Mouse (Mus musculus): ENCODE data around the gene BC016579.

The BC016579 gene

DNA sequence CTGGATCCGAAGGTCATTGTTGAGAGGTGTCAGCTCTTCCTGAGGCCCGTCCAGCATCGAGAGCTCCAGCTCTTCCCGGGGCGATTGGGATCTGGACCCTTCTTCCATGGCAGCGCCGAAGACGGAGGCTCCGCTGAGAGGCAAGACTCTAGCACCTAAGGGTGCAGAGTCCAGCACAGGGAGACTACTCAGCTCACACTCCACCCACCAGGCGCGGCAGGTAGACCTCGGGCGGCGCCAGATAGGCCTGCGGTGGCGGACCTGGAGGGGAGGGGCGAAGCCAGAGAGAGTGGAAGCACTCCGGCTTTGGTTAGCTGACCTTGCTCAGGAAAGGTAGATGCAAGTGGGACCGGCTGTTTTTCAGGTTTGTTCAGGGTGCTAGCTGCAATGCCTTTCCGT is at the start of gene BC016579:
TSS of gene BC016579 (minus strand) at position 135 of the 399 bp plus-strand sequence.
- peak; percentile 24; the same call in 1 of the 2 replicates for ATAC-seq (ENCODE audit: insufficient number of reproducible peaks, low FRiP score, low TSS enrichment)

DNA sequence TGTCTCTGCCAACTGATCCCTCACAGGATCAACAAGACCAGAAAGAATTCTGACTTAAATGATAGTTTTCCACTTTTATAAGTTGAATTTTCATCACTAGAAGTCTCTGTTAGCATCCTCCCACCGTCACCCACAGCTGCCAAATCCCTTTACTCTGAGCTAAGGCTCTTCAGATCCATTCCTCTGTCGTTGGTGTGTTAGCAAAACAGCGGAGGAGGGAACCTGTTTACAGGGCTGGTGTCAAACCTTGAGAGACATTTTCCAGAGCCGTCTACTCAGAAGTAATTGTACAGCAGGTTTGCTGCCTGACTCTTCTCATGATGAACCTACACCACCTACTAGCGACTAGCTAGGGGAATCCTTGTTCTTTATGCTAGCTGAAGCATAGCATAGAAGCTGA is 45.4 kb upstream of the BC016579 start:
- no peak for ATAC-seq (ENCODE audit: insufficient number of reproducible peaks, low FRiP score, low TSS enrichment)

DNA sequence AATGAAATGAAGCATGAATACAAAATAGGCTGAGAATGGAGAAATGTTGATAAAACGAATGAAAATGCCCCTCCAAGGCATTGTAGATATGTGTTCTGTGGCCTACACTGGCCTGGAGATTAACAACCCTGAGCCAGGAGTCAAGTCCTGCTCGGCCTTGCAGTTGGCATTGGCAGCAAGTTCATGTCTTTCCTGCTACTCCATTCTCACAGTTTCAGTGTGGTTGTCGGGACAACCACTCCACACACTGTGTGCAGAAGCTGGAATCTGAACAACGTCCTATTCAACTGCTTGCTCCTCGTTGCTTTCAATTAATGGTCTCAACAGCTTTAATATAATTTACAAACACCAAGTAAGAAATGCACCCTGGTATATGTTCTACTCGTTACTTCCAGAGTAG is 44.1 kb upstream of the BC016579 start:
- ATAC-seq (ENCODE audit: insufficient number of reproducible peaks, low FRiP score, low TSS enrichment): no peak

DNA sequence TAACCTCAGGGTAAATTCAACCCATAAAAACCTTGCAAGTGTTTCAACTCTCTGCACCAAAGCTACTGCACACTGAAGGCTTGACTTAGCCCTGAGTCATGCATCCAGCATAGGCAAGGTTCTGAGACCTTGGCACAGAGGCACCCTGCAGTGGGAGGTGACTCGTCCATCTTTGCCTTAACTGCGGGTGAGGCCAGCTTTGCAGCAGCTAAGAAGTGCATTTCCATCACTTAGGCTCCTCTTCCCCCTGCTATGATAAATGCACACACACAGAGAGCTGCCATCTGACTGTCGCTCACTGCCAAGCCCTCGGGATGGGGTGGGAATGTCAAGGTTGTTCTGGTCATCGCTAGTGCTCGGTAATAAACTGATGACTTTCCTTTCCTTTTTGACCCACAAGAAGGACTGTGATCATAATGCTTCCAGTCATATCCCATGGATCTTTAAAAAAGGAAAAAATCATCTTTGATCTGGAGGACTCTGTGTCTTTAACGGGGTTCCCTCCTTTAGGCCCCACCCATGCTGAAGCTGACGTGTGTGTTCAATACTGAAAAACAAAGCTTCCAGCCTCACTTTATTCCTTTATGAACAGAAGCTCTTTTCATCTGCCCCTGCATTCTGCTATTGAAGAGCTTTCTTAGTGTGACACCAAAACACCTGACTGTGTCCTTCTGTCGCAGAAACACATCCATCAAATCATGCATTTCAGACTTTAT is 41.7 kb upstream of the BC016579 start:
- ATAC-seq (ENCODE audit: insufficient number of reproducible peaks, low FRiP score, low TSS enrichment): peak; percentile 92

DNA sequence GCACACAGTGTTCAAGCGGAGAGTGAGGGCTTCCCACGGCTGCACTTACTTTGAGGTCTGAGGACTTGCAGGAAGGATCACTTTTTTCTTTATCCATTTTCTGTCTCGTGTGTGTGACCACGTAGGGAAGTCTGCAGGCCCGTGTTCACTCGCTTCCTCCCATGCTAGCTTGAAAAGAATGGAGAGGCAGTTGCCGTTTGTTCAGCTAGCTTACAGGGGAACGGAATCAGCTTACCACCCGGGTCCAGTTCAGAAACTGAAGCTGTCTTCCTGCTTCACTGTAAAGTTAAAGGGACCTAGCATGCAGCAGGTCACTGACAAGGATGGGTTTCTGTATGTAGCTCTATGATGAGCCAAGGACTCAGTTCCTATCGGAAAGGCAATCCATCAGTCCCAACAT is 39.7 kb upstream of the BC016579 start, which contains the start of gene Tmprss7:
TSS of gene Tmprss7 (minus strand) at position 101 of the 400 bp plus-strand sequence.
- no peak for ATAC-seq (ENCODE audit: insufficient number of reproducible peaks, low FRiP score, low TSS enrichment)

DNA sequence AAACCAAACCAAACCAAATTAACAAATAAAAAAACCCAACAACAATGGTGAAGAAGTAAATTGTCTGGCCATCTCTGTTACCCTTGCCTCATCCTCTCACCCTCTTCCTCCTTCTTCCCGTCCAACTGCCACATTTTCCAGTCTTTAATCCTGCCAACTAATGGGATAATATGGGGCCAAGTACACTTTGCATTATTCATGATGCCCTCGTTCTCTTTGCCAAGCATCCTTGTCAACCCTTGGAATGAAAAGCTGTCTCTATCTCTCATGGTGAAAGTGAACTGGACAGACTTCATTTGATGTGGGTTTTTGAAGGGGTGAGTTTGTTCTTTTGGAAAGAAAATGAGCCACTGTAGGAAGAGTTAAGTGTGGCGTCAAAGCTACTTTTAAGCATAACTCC is 39.0 kb upstream of the BC016579 start:
- no peak for ATAC-seq (ENCODE audit: insufficient number of reproducible peaks, low FRiP score, low TSS enrichment)

DNA sequence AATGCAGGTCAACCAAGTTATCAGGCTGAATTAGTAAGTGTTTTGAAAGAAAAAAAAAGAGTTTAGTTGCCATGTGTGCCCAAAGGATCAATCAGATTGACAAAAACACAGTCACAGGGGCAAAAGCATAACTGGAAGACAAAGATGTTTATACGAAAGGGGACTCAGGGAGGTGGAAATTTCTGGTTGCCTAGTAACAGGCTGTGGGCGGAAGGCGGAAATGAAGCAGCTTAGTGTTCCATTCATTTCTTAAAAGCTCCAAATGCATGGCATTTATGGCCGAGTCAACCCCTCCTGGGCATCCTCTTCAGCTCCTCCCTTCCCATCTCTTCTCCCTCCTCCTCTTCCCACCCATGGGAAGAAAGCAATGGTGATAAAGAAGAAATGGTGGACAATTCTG is 36.3 kb upstream of the BC016579 start:
- no peak for ATAC-seq (ENCODE audit: insufficient number of reproducible peaks, low FRiP score, low TSS enrichment)

DNA sequence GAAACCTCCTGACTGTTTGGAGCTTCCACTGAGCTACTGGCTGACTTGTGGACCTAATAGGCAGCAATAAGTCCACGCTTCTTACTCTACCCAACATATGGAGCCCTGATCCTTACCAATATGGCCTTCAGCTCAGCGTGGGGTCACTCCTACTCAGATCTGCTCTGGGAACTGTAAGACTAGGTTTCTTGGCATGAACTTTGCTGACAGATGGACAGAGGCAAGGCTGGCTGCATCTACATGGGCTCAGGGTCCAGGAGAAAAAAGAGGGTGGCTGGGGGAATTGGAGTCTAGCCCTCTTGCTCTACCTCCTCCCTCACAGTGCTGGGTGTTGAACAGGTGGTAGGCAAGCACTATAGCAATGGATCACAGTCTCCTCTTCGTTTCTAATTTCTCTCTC is 33.0 kb upstream of the BC016579 start:
- ATAC-seq (ENCODE audit: insufficient number of reproducible peaks, low FRiP score, low TSS enrichment): peak; percentile 91

DNA sequence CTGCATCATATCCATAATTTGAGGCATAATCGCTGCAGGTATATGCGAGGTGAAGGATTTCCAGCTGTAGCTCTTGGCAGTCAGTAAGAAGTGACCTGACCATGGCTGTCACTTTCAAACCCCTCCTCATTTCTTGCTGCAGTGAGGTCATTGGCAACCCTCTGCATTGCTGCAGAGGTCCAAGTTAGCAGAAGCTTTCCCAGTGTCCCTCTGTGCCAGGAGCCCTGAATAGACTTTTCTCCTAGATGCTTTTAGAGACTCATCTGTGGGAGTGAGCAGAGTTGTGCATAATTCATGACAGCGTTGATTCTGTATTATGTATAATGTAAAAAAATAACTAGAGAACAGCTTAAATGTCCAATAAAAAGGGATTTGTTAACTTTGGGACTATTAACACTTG is 31.4 kb upstream of the BC016579 start:
- ATAC-seq (ENCODE audit: insufficient number of reproducible peaks, low FRiP score, low TSS enrichment): no peak

DNA sequence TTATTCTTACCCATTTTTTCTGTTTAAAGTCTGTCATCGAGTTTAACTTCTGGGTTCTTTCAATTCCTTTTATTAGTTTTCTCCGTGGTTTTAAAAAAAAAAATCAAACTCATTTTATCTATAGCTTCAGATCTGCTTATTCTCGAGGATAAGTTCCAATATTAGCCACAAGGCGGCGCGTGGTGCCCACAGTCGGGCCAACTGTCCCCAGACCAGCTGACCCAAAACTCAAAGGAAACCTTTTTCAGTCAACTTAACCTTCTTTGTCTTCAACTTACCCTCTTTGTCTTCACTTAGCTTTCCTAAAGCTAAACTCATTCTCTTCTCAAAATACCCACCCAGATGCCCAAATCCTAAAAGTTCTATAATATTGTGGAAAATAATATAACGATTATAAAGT is 30.9 kb upstream of the BC016579 start:
- no peak for ATAC-seq (ENCODE audit: insufficient number of reproducible peaks, low FRiP score, low TSS enrichment)

DNA sequence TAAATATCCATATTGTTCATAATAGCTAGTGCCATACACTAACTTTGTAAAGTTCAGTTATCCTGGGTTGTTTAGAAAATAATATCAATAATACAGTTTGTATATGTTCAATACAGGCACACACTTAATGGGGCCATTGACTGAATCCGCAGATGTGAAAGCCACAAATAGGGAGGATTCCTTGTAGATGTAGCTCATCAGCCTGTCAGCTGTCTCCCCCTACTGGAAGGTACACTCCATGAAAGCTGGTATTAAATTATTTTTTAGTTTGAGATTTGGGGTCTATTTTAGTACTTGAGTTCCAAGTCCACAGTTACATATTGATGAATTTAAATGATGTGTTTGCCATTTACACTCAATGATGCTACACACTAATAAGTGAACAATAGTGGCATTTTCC is 22.6 kb upstream of the BC016579 start:
- no peak for ATAC-seq (ENCODE audit: insufficient number of reproducible peaks, low FRiP score, low TSS enrichment)

DNA sequence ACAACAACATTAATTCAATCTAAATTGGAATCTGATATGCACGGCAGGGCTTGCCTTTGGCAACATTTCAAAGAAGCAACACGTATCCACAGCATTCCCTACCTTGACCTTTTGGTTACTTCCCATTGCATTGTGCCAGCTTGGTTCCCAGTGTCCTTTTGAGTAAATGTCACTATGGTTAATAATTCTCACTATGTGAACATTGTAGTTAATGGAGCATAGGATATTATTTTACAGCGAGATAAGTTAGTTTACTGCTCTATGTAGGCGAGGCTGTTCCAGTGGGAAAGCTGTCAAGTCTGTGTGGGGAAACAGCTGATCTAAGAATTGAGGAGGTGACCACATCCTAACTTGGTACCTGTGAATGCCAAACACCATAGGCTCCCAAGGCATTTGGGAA is 16.1 kb upstream of the BC016579 start:
- ATAC-seq (ENCODE audit: insufficient number of reproducible peaks, low FRiP score, low TSS enrichment): no peak

DNA sequence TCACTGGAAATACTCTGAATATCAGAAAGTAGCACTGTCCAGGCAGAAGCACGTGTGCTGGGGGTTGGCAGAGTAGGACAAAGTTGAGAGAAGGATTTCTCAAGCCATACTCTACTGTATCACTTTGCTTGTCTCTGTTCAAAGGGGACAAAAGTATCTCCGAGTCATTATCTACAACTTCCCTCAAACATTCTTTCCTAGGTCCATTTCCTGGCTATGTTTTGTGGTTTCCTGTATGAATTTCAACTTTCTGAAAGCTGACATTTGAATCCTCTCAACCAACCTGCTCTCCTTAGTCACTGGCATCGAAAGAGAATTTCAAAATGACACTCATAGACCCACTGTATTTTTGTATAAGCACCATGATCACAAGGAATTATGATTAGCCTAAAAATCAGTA is 14.3 kb upstream of the BC016579 start:
- no peak for ATAC-seq (ENCODE audit: insufficient number of reproducible peaks, low FRiP score, low TSS enrichment)

DNA sequence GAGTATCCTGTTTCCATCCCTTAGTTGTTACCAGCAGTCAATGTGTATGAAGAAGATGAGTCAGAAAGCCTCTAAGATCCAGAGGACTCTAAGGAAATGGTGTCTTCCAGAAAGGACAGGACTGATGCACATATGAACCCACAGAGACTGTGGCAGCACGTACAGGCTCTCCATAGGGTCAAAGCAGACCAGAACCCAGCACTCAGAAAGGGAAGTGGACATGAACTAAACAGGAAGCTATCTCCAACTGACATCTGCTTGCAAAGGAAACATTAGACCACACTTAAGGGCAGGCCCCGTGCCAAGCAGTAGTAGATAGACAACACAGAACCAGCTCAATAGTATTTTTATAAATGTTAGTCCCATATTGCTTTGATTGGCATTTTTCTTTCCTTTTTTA is 12.3 kb upstream of the BC016579 start:
- no peak for ATAC-seq (ENCODE audit: insufficient number of reproducible peaks, low FRiP score, low TSS enrichment)

DNA sequence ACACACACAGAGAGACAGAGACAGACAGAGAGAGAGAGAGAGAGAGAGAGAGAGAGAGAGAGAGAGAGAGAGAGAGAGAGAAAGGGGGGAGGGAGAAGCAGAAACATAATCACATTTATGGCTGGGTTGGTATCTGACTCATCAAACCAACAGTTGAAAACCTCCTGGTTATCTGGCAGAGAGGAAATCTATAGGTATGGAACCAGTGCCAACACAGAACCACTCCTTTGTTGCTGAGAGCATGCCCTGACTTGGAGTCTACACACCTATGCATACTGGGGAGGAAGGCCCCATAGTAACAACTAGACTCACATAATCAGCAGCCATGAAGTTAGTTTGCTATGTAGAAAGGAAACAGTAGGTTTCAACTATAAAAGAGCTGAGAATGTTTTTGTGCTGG is 8.5 kb upstream of the BC016579 start:
- no peak for ATAC-seq (ENCODE audit: insufficient number of reproducible peaks, low FRiP score, low TSS enrichment)

DNA sequence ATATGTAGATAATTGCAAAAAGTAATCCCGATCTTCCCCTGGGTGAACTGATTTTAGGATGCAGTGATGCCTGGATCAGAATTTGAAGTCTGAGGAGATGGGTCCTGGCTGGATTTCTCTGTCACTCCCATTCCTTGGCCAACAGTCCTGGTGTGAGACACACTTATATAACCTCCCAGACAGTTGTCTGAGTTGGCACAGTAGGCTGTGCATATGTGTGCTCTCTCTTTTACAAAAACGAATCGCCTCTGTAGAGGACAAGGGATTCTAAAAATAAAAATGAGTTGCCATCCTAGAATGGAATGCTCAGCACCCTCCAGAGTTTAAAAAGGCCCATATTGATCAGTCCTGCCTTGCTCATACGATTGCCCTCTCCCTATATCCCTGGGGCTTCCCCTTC is 5.7 kb upstream of the BC016579 start:
- ATAC-seq (ENCODE audit: insufficient number of reproducible peaks, low FRiP score, low TSS enrichment): peak; percentile 89

DNA sequence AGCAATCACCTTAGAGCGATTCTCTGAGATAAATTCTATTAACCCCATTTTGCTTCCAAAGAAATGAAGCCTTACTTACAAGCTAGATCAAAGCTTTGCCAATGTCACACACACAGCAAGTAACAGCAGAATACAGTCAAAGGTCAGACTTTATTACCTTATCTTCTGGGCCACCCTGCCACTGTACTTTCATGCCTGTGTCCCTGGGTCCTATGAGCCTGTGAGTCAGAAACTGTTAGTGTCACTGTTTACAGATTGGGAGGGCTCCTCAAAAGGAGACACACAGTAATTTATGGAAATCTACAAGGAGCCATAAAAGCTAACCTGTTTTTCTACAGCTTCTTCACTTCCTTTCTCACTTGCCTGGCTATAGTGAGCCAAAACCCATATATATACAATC is 4.4 kb upstream of the BC016579 start:
- ATAC-seq (ENCODE audit: insufficient number of reproducible peaks, low FRiP score, low TSS enrichment): no peak

DNA sequence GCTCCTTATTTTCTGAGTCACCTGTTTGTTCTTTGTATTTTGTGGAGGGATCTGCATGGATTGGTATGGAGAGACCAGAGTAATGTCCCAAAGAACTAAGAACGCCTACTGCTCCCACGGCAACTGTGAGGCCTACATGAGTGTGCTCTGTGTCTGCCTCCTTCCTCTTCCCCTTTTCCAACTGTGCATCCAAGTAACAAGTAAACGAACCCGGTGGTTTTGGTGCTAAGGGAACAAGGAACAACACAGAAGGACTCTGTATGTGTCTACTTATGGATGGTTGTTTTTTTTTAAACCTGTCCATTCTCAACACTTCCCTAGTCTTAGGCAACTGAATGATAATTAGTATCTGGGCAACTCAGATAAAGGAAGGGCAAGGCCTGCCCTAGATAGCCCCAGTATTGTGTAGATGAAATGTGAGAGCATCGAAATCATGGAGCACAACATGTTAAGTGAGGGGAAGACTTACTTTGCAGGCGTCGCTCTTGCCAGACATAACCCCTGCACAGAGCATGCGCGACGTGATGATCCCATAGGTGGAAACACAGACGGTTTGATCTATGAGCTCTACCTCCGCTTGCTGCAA is 3.8 kb upstream of the BC016579 start:
- no peak for ATAC-seq (ENCODE audit: insufficient number of reproducible peaks, low FRiP score, low TSS enrichment)

DNA sequence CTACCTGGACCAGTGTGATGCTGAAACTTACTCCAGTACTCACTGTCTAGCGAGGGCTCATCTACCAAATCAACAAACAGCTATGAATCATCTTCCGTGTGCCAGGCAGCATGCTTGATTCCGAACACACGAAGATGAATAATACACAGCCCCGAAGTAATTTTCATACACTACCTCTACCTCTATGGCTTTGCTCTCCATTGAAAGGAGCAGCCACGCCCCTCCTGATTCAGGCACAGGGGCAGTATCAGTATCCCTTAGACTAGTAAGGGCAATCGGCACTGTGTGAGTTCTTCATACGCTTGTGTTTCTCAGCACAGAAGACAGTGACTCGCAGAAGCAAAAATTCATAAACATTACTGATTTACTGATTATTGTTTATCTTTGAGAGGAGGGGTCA is 597 bp upstream of the BC016579 start:
- ATAC-seq (ENCODE audit: insufficient number of reproducible peaks, low FRiP score, low TSS enrichment): no peak

DNA sequence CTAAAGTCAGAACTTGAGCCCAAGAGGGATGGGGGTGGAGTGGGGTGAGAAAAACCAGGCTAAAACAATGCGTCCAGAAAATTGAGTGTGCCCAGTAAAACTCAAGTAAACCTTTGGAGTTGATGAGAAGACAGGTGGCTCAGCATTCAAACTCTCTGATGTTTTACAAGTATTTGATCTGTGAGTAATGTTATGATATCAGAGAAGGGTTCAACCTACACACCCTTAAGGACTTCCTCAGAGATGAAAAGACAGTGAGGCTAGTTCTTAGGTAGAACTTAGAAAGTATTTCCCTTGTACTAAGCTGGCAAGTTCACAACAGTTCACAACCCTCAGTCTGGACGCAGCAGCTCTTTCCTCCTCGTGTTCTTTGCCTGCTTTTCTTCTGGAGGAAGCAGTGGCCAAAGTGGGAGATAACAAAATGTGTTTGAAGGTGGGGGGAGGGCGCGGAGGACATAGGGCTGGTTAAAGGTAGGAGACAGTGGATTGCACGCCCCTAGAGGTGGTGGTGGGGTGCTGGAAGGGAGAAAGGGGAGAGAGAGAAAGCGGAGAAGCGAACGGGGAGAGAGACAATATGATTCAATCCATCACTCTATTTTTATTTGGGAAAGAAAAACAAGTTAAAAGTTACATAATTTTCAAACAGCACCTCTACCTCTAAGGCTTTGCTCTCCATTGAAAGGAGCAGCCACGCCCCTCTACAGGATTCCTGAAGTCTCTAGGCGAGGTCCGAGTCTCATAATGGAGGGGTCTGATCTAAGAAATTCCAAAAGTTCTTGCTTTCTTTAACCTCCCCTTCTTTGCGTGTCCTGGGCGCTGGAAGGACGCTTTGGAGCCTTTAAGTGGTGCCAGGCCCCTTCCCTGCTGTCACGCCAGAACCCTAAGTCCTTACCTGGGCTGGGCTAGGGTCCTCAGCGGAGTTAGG is 597 bp downstream of the BC016579 start:
- ATAC-seq (ENCODE audit: insufficient number of reproducible peaks, low FRiP score, low TSS enrichment): no peak

DNA sequence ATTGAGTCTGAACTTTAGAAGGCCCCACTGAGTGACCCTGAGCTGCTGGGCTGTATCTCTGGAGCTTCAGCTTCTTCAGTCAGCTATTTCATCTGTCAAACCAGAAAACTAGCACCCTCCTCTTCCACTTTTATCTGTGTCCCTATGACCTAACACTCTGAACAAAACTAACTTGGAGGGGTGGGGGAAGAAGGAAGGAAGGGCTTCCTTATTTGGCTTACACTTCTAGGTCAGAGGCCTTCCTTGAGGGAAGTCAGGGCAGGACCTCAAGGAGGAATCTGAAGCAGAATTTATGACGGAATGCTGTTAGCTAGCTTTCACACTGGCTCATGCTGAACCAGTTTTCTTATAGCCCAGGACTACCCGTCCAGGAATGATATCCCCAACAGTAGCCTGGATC is 2.4 kb downstream of the BC016579 start:
- ATAC-seq (ENCODE audit: insufficient number of reproducible peaks, low FRiP score, low TSS enrichment): no peak
